Mouse (Mus musculus) limb, embryonic 14.5 days (tissue): ENCODE results near the gene Anks1b. TPM values are rescaled to one million over a fixed set of nuclear protein-coding genes. Genes with fewer than 3 reads are reported as not detected.

Experiments used
- ATAC-seq: fragments of 200-750 bp; cut with Nextera tagmentation; 2 replicates; pipeline ENCODE4 v1.8.0; 2017; ENCODE audit warnings: low read depth, moderate number of reproducible peaks, moderate TSS enrichment; ENCODE audit not compliant: low FRiP score
- DNase-seq: peaks from one replicate; pipeline ENCODE4 v3.0.0-alpha.2; 2015; ENCODE audit warnings: low spot score
- H3K27ac ChIP-seq: fragments of 300-500 bp; sonication (generic); replicated peaks from 2 replicates; pipeline ENCODE4 v1.5.1; 2014; ENCODE audit warnings: low read depth, mild to moderate bottlenecking, low read length, moderate library complexity, mixed read lengths
- H3K27me3 ChIP-seq: fragments of 300-500 bp; sonication (generic); 2 replicates; pipeline ENCODE4 v1.6.1; 2014; ENCODE audit warnings: low read length, mixed read lengths; ENCODE audit not compliant: control insufficient read depth, insufficient read depth
- H3K36me3 ChIP-seq: fragments of 300-500 bp; sonication (generic); 2 replicates; pipeline ENCODE4 v1.6.1; 2014; ENCODE audit warnings: mild to moderate bottlenecking, low read length, moderate library complexity, mixed read lengths; ENCODE audit not compliant: control insufficient read depth, insufficient read depth
- H3K4me1 ChIP-seq: fragments of 300-500 bp; sonication (generic); 2 replicates; pipeline ENCODE4 v1.6.1; 2014; ENCODE audit warnings: antibody characterized with exemption, low read length, mixed read lengths; ENCODE audit not compliant: control insufficient read depth, insufficient read depth
- H3K4me2 ChIP-seq: fragments of 300-500 bp; sonication (generic); replicated peaks from 2 replicates; pipeline ENCODE4 v1.6.1; 2014; ENCODE audit warnings: low read depth, mild to moderate bottlenecking, low read length, moderate library complexity; ENCODE audit not compliant: severe bottlenecking
- H3K4me3 ChIP-seq: fragments of 300-500 bp; sonication (generic); replicated peaks from 2 replicates; pipeline ENCODE4 v1.5.1; 2014; ENCODE audit warnings: low read length
- H3K9ac ChIP-seq: fragments of 300-500 bp; sonication (generic); 2 replicates; pipeline ENCODE4 v1.6.1; 2014; ENCODE audit warnings: mild to moderate bottlenecking, low read depth, low read length, moderate library complexity; ENCODE audit not compliant: severe bottlenecking
- H3K9me3 ChIP-seq: fragments of 300-500 bp; sonication (generic); 2 replicates; pipeline ENCODE4 v1.6.1; 2016; ENCODE audit warnings: low read length; ENCODE audit not compliant: control insufficient read depth
- POLR2A ChIP-seq: fragments of 200-500 bp; IDR thresholded peaks from 2 replicates; pipeline ENCODE4 v1.8.0; 2012; ENCODE audit warnings: inconsistent platforms, mild to moderate bottlenecking, moderate library complexity, borderline replicate concordance; ENCODE audit not compliant: insufficient read depth, insufficient read length; ENCODE audit errors: extremely low read depth
- WGBS: fragments of 180-500 bp; shearing (Covaris S2); extraction: QIAGEN DNeasy Blood & Tissue Kit; methylation state at CpG from one replicate; pipeline ENCODE4 v1.1.7; 2014; 5-methylcytosine and 5-hydroxymethylcytosine counted together
- polyA plus RNA-seq, 2 experiments: library from polyadenylated mRNA; depleted of rRNA in 1 of 2; stranded (reverse) in 1 of 2; unstranded in 1 of 2; fragments of >200 nt; fragmentation: Nextera tagmentation in 1 of 2; extraction: Ambion mirVana in 1 of 2; gene quantifications; 2 replicates each; pipeline versions ENCODE4 v1.2.1 to v1.2.3; 2012 to 2014

Anks1b gene
- polyA plus RNA-seq, 2 experiments = 2.6 to 4.3 TPM

DNA sequence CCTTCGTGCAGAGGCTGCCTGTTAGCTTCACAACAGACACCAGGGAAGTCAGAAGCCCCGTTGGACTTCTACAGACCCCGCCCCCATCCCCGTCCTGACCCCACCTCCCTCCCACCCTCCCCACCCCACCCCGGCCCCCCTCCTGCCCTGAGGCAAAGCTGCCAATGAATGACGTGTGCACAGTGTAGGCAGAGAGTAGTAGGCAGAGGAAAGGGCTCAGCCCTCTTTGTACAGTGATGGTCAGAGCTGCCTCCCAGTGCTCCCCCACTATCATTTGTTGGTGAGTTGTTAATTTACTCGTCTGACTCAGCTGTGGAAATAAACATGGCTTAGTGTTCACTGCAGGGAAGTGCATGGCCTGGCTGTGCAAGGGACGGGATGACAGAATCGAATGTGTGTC, 1091.2 kb downstream of the Anks1b start:
- Histone ChIP-seq H3K4me1 (no peaks in the 10 kb centered on the region), H3K27me3 (peaks cover 21% of the 10 kb centered on the region), H3K4me2 (no peak overlapping the region), H3K9ac (no peak overlapping the region), H3K9me3 (no peaks in the 10 kb centered on the region), H3K36me3 (no peaks in the 10 kb centered on the region), H3K27ac (no peak overlapping the region), H3K4me3 (no peak overlapping the region)
- ATAC-seq = peak; percentile 35; the same call in 1 of the 2 replicates
- TF ChIP-seq POLR2A = no peak
- no peak for DNase-seq
- 29% methylated on average over 9 of the region's 9 CpGs for WGBS

DNA sequence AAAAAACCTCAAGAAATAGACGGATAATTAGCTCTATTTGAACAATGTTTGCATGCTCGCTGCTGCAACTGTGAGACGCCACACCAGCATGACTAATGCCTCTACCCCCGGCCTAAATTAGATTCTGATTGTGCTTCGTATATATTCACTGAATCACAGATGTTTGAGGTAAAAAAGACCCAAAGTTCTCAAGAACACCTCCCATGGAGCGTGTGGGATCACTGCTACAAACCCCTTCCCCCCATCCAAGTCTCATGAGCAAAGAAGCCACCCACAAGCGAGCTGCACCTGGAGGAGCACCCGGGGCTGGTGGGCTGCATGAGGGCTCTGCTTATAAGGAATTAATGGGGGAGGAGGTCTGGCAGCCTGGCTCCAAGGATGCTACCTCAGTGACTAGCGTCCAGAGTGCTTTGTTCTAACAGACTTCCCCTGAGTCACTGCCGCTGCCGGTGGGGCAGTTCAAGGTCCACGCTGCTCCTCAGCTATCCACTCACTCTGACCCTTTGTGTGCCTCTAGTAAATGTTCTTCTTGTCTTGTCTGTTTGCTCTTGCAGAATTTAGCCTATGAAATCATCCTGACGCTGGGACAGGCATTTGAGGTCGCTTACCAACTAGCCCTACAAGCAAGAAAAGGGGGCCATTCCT, 1092.5 kb downstream of the Anks1b start:
- no peak overlapping the region for H3K27ac ChIP-seq
- DNase-seq (no peak), ATAC-seq (no peak)
- H3K36me3 ChIP-seq = no peaks in the 10 kb centered on the region
- no peak overlapping the region for H3K9ac ChIP-seq
- no peak overlapping the region for H3K4me3 ChIP-seq
- peaks cover 24% of the 10 kb centered on the region for H3K27me3 ChIP-seq
- WGBS = 55% methylated on average over 14 of the region's 14 CpGs
- H3K4me1 ChIP-seq = peaks cover 4% of the 10 kb centered on the region; the same call in 1 of the 2 replicates
- no peak overlapping the region for H3K4me2 ChIP-seq
- H3K9me3 ChIP-seq = no peaks in the 10 kb centered on the region
- TF ChIP-seq POLR2A = no peak

DNA sequence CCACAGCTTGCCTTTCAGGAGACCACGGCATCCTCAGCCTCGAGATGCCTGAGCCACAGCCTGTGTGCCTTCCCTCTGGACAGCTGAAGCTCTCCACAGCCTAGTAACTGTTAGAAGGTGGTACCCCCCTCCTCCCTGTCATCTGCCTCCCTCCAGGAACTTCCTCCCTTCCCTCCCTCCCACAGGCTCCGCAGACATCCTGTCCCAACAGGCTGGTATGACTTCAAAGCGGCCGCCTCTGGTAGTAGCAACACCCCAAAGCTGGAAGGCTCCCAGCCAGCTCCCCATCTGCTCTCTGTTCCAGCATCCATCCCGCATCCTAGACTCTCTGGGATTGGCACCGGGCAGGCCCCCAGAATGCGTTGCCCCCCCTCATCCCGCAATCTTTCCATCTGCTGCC, 1093.5 kb downstream of the Anks1b start:
- Histone ChIP-seq H3K36me3 (no peaks in the 10 kb centered on the region), H3K9ac (no peak overlapping the region), H3K27ac (no peak overlapping the region), H3K4me3 (no peak overlapping the region), H3K4me1 (peaks cover 4% of the 10 kb centered on the region; the same call in 1 of the 2 replicates), H3K9me3 (no peaks in the 10 kb centered on the region), H3K27me3 (peaks cover 24% of the 10 kb centered on the region), H3K4me2 (no peak overlapping the region)
- DNase-seq = peak; percentile 46
- TF ChIP-seq POLR2A = no peak
- 15% methylated on average over 9 of the region's 9 CpGs for WGBS
- ATAC-seq = no peak

DNA sequence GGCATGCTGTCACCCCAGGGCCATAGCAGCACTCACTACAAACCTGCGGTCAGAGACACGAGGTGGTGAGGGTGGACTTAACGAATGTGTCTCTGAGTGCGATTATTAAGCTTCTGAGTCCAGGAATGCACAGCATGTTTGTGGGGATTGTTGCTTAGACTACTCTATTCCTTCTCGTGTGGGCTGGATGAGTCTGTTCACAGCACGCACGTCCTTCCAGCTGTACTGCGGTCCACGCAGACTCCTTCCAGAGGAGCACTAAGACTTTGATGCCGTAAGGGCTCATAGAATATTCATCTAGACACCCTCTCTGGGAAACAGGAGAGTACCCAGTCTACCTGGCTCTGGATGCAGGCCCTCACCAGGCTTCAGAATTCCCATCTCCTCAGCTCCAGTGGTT, 1094.9 kb downstream of the Anks1b start:
- no peak for DNase-seq
- Histone ChIP-seq H3K9ac (no peak overlapping the region), H3K4me2 (no peak overlapping the region), H3K9me3 (no peaks in the 10 kb centered on the region), H3K4me3 (no peak overlapping the region), H3K27me3 (peaks cover 24% of the 10 kb centered on the region), H3K27ac (no peak overlapping the region), H3K36me3 (no peaks in the 10 kb centered on the region), H3K4me1 (peaks cover 4% of the 10 kb centered on the region; the same call in 1 of the 2 replicates)
- 84% methylated on average over 10 of the region's 10 CpGs for WGBS
- no peak for ATAC-seq
- TF ChIP-seq POLR2A = no peak

DNA sequence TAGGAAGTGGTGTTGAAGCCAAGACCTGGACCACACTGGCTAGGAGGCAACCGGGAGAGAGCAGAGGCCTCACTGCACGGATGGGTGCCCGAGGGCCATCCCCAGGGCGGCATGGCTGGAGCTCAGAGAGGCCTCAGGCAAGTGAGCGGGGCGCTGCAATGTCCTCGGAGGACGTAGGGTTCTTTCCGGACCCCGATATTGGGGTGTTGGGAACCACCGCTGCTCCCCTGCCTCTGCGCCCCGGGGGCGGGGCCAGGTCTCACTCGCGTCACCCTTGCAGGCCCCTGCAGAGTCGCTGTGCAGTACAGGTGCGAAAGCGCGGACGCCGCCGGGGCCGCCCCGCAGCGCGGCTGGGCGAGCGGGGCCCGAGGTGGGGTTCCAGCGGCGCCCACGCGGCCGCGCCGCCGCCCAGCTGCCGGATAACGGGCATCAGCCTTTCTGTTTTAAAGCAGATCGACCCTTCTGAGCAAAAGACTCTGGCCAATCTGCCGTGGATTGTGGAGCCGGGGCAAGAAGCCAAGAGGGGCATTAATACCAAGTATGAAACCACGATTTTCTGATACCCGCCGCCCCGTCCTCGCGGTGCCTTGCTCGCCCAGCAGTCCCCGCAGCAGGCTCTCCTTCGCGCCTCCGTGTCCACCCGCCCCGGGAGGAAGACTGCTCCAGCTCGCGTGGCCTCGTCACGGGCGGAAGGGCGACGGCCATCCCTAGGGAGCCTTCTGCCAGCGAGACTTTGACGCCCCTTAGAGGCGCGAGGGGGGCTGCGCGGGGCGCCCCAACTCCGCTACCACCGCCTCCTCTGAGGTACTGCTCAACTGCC, 1096.3 kb downstream of the Anks1b start:
- Histone ChIP-seq H3K4me2 (peak overlapping the region; percentile 98), H3K4me3 (peak overlapping the region; percentile 47), H3K27ac (no peak overlapping the region), H3K9me3 (no peaks in the 10 kb centered on the region), H3K36me3 (no peaks in the 10 kb centered on the region), H3K9ac (peak overlapping the region; percentile 60), H3K27me3 (peaks cover 24% of the 10 kb centered on the region), H3K4me1 (peaks cover 6% of the 10 kb centered on the region; the same call in 1 of the 2 replicates)
- DNase-seq = no peak
- TF ChIP-seq POLR2A = no peak
- 2% methylated on average over 57 of the region's 72 CpGs for WGBS
- ATAC-seq = 0 out of 2 replicates have a peak, but pooled peaks have one; percentile 12
